Mouse (Mus musculus): ENCODE measurements around the gene Slc35e3. TPM values are rescaled to one million over a fixed set of nuclear protein-coding genes. Genes with fewer than 3 reads are reported as not detected.
"Not testable (repeated sequence)": the region's sequence is repeated elsewhere in the genome, so short reads cannot be mapped to it uniquely, and the experiment has no call there.

Slc35e3 gene
- polyA plus RNA-seq, 1 experiment, result 19.1 TPM

GRCm38 (mm10) chr10:117718161-117719119, 27.7 kb downstream of the Slc35e3 start:
- DNase-seq, result no peak
- Histone ChIP-seq H3K4me1 (ENCODE audit: control insufficient read depth, insufficient read depth, low read length) (peaks cover 3% of the 10 kb centered on the region; the same call in 1 of the 2 replicates), H3K4me3 (replicated peaks; ENCODE audit: extremely low read depth, low read depth, low read length) (no peak overlapping the region)
- WGBS, result 46% methylated on average over 19 of the region's 19 CpGs
- no peak for TF ChIP-seq CTCF (IDR thresholded peaks at IDR 0.05; ENCODE audit: insufficient read depth, low read length)
- no peak for TF ChIP-seq POLR2A (IDR thresholded peaks at IDR 0.05; ENCODE audit: borderline replicate concordance, extremely low read depth, low read depth, low read length)

DNA sequence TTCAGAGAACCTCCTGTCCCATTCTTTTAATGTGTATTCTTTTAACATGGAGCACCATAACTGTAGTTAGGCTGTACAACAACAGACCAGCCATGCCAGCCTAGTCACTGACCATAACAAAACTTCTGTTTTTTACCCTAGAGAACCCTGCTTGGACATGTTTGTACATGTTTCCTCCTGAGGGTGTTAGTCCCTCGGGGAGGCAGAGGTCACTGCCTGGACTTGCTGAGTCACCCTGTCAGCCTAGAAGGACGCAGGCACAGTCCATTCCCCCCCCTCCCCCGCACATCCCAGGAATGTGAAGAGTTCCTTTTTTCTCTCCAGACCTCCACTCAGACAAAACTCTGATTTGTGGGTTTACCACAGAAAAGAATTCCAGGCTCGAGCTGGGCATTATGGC, 28.6 kb downstream of the Slc35e3 start:
- TF ChIP-seq POLR2A (IDR thresholded peaks at IDR 0.05; ENCODE audit: borderline replicate concordance, extremely low read depth, low read depth, low read length), result no peak
- TF ChIP-seq CTCF (IDR thresholded peaks at IDR 0.05; ENCODE audit: insufficient read depth, low read length), result no peak
- Histone ChIP-seq H3K4me1 (ENCODE audit: control insufficient read depth, insufficient read depth, low read length) (peaks cover 3% of the 10 kb centered on the region; the same call in 1 of the 2 replicates), H3K4me3 (replicated peaks; ENCODE audit: extremely low read depth, low read depth, low read length) (no peak overlapping the region)
- no peak for DNase-seq
- WGBS, result 13% methylated on average over 4 of the region's 4 CpGs

- TF ChIP-seq POLR2A (IDR thresholded peaks at IDR 0.05; ENCODE audit: borderline replicate concordance, extremely low read depth, low read depth, low read length), result no peak
- no peak for TF ChIP-seq CTCF (IDR thresholded peaks at IDR 0.05; ENCODE audit: insufficient read depth, low read length)
- DNase-seq, result no peak
- H3K4me3 ChIP-seq (replicated peaks; ENCODE audit: extremely low read depth, low read depth, low read length), result no peak overlapping the region
- 90% methylated on average over 3 of the region's 3 CpGs for WGBS
- peaks cover 3% of the 10 kb centered on the region; the same call in 1 of the 2 replicates for H3K4me1 ChIP-seq (ENCODE audit: control insufficient read depth, insufficient read depth, low read length)
Observed at GRCm38 (mm10) chr10:117716686-117717085, 29.5 kb downstream of the Slc35e3 start.

DNA sequence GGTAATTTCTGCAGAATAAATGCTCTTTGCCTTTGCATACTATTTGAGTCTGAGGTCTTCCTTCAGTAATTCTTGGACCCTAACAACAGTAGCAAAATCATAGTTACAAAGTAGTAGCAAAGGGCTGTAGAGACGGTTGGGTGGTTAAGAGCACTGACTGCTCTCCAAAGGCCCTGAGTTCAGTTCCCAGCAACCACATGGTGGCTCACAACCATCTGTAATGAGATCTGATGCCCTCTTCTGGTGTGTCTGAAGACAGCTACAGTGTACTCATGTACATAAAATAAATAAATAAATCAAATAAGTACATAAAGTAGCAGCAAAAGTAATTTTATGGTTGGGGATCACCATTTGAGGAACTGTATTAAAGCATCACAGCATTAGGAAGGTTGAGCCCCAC, 30.5 kb downstream of the Slc35e3 start:
- H3K4me3 ChIP-seq (replicated peaks; ENCODE audit: extremely low read depth, low read depth, low read length); H3K4me1 ChIP-seq (ENCODE audit: control insufficient read depth, insufficient read depth, low read length); DNase-seq: not testable (repeated sequence)
- 95% methylated on average over 1 of the region's 1 CpGs for WGBS

DNA sequence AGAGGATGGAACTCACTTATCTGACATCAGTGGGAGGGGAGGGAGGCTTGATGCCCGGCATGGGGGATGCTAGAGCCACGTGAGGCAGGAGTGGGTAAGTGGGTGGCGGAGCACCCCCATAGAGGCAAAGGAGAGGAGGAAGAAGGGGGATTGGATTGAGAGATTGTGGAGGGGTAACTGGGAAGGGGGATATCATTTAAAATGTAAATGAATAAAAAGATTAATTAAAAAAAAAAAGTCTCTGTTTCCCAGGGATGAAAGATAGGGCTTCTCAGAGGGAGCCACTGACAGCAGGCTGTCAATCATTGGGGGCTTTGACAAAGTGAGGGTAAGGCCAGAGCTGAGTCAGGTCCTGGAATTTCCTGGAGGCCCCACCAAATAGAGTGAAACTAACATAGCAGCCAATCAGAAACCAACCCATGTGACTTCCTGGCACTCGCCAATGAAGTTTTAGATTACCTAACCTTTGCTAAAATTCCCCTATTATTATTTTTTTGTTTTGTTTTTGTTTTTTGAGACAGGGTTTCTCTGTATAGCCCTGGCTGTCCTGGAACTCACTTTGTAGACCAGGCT, 31.2 kb downstream of the Slc35e3 start:
- TF ChIP-seq CTCF (IDR thresholded peaks at IDR 0.05; ENCODE audit: insufficient read depth, low read length) (no peak), POLR2A (IDR thresholded peaks at IDR 0.05; ENCODE audit: borderline replicate concordance, extremely low read depth, low read depth, low read length) (no peak)
- 68% methylated on average over 4 of the region's 4 CpGs for WGBS

GRCm38 (mm10) chr10:117714048-117714545, 32.1 kb downstream of the Slc35e3 start:
- no peak overlapping the region for H3K4me3 ChIP-seq (replicated peaks; ENCODE audit: extremely low read depth, low read depth, low read length)
- 86% methylated on average over 3 of the region's 3 CpGs for WGBS
- TF ChIP-seq POLR2A (IDR thresholded peaks at IDR 0.05; ENCODE audit: borderline replicate concordance, extremely low read depth, low read depth, low read length), result no peak
- TF ChIP-seq CTCF (IDR thresholded peaks at IDR 0.05; ENCODE audit: insufficient read depth, low read length), result no peak
- peaks cover 3% of the 10 kb centered on the region; the same call in 1 of the 2 replicates for H3K4me1 ChIP-seq (ENCODE audit: control insufficient read depth, insufficient read depth, low read length)
- no peak for DNase-seq

More for the DNA sequence above, 31.2 kb downstream of the Slc35e3 start:
- Histone ChIP-seq H3K4me3 (replicated peaks; ENCODE audit: extremely low read depth, low read depth, low read length) (no peak overlapping the region), H3K4me1 (ENCODE audit: control insufficient read depth, insufficient read depth, low read length) (peaks cover 3% of the 10 kb centered on the region; the same call in 1 of the 2 replicates)
- DNase-seq, result no peak

DNA sequence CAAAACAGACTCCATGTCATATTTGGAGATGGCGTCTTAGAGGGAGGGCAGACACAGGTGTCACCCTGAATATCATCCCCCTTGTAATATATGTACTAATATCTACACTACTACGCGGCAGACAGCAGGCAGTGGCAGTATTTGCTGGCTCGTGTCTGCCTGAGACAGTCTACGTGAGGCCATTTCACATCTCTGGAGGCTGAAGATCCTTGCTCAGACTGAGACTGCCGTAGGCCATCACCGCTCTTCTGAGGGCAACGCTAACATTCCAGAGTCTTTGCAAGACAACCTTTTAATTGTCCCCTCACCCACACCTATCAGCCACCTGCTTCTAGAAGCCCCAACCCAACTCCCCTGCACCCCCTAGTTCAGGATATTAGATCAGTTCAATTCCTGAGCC, 32.7 kb downstream of the Slc35e3 start:
- no peak for DNase-seq
- TF ChIP-seq POLR2A (IDR thresholded peaks at IDR 0.05; ENCODE audit: borderline replicate concordance, extremely low read depth, low read depth, low read length) (no peak), CTCF (IDR thresholded peaks at IDR 0.05; ENCODE audit: insufficient read depth, low read length) (no peak)

DNA sequence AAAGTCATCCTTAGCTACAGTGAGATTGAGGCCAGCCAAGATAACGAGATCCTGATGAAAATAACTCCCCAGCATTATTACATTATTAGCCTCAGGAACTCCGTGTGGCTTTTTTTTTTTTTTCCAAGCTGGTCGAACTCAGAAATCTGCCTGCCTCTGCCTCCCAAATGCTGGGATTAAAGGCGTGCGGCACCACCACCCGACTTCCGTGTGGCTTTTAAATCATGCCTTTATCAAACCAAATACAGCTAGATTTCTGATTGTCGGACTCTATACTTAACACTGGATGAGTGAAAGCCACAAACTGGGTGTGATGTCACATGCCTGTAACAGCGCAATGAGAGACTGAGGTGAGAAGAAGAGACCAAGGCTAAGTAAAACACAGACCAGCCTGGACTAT, 33.3 kb downstream of the Slc35e3 start:
- 88% methylated on average over 9 of the region's 9 CpGs for WGBS
- Histone ChIP-seq H3K4me3 (replicated peaks; ENCODE audit: extremely low read depth, low read depth, low read length) (no peak overlapping the region), H3K4me1 (ENCODE audit: control insufficient read depth, insufficient read depth, low read length) (peaks cover 7% of the 10 kb centered on the region)
- TF ChIP-seq CTCF (IDR thresholded peaks at IDR 0.05; ENCODE audit: insufficient read depth, low read length), result no peak
- no peak for TF ChIP-seq POLR2A (IDR thresholded peaks at IDR 0.05; ENCODE audit: borderline replicate concordance, extremely low read depth, low read depth, low read length)
- no peak for DNase-seq

More for the DNA sequence above, 32.7 kb downstream of the Slc35e3 start:
- H3K4me1 ChIP-seq (ENCODE audit: control insufficient read depth, insufficient read depth, low read length), result peaks cover 7% of the 10 kb centered on the region
- 90% methylated on average over 8 of the region's 8 CpGs for WGBS
- H3K4me3 ChIP-seq (replicated peaks; ENCODE audit: extremely low read depth, low read depth, low read length), result no peak overlapping the region

DNA sequence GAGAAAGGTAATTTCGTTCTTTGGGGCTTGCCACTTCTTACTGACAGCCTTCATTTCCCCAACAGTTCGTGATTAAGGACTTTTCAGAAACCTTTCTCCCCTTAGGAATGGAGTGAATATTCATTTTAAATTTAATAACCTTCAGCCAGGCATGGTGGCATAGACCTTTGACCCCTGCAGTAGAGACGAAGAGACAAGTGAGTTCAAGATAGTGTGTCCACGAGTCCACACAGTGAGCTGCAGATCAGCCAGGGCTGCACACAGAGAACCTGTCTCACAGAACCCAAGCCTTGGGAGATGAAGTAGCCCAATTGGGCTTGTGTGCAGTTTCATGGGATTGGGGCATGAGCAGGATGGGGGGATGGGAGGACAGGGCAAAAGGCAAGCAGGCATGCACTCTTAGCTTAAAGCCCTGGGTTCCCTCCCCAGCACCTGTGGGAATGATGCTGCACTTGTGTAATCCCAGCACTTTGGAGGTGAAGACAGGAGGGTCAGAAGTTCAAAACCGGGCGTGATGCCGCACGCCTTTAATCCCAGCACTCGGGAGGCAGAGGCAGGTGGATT, 33.9 kb downstream of the Slc35e3 start:
- no peak overlapping the region for H3K4me3 ChIP-seq (replicated peaks; ENCODE audit: extremely low read depth, low read depth, low read length)
- DNase-seq, result no peak
- WGBS, result 90% methylated on average over 9 of the region's 9 CpGs
- H3K4me1 ChIP-seq (ENCODE audit: control insufficient read depth, insufficient read depth, low read length), result peaks cover 4% of the 10 kb centered on the region
- TF ChIP-seq POLR2A (IDR thresholded peaks at IDR 0.05; ENCODE audit: borderline replicate concordance, extremely low read depth, low read depth, low read length) (no peak), CTCF (IDR thresholded peaks at IDR 0.05; ENCODE audit: insufficient read depth, low read length) (no peak)
